Mouse (Mus musculus): ENCODE data around the gene Pdss2. TPM values are rescaled to one million over a fixed set of nuclear protein-coding genes. Genes with fewer than 3 reads are reported as not detected.

Gene Pdss2
- 16.6 and 17.2 TPM in 2 replicates for total RNA-seq (2021)
- long read RNA-seq, experiment 1, transcript Pdss2-201 (8 exons, 2,127 nt): major isoform, 22 of 27 reads
- long read RNA-seq, experiment 1, partial matches to known transcripts: 0 of 27 reads
- long read RNA-seq, experiment 1, other reads (novel, unspliced or antisense): 5 of 27 reads
- long read RNA-seq, experiment 2, transcript Pdss2-201 (8 exons, 2,127 nt): major isoform, 12 of 17 reads
- long read RNA-seq, experiment 2, partial matches to known transcripts: 0 of 17 reads
- long read RNA-seq, experiment 2, other reads (novel, unspliced or antisense): 5 of 17 reads

DNA sequence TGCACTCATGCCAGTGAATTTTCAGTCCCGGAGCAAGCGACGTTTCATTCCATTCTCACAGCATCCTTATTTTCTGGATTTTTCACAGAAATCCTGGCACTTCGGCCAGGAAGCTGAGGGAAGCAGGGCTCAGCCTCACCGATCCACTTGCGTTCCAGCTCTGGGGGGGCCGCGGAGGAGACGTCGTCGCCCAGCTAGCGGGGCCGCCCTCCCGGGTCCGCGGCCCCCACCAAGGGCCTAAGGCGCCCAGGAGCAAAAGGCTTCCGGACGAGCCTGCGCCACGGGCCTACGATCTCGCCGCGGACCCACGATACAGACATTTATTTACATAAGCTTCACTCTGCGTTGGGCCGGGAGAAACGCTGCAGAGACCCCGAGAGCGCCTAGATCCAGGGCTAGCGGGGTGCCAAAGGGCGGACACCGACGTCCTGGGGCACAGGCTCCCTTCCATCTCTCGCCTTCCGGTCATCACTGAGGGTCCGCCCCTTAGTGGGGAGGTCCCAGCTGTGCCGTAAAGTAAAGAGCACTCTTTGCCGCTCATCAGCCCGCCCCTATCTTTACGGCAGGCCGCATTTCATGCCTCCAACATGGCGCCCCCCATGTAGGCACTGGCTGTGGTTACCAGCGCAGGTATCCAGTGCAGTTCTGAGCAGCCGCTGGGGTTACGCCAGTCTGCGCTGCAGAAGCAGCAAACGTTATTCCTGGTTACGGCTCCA, at the start of gene Pdss2:
Pdss2 (plus strand) TSS at position 577 of the 716 bp plus-strand sequence.
- DNase-seq: peak; percentile 97

- no peak for DNase-seq
Observed at GRCm38 (mm10) chr10:43172066-43172465, 49.2 kb upstream of the Pdss2 start.

DNA sequence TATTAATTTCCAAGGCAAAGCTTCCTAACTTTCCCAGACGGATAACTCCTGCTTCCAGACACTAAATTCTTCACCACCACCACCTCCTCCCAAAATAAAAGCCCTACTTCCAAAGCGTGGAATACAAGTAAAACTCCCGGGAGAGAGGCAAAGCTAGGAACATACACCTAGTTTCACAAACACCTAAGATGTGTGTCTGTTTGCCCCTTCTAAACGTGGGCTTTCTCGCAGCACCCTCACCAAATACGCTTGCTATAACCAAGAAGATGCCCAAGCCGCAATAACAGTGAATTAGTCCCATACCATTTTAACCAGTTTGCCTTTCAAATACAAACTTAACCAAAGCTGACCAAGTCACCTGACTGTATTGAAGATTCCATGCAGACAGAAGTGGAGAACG, 48.7 kb upstream of the Pdss2 start:
- no peak for DNase-seq

GRCm38 (mm10) chr10:43173141-43173827, 48.0 kb upstream of the Pdss2 start:
- peak; percentile 83 for DNase-seq

GRCm38 (mm10) chr10:43173828-43174325, 47.4 kb upstream of the Pdss2 start:
- no peak for DNase-seq

DNA sequence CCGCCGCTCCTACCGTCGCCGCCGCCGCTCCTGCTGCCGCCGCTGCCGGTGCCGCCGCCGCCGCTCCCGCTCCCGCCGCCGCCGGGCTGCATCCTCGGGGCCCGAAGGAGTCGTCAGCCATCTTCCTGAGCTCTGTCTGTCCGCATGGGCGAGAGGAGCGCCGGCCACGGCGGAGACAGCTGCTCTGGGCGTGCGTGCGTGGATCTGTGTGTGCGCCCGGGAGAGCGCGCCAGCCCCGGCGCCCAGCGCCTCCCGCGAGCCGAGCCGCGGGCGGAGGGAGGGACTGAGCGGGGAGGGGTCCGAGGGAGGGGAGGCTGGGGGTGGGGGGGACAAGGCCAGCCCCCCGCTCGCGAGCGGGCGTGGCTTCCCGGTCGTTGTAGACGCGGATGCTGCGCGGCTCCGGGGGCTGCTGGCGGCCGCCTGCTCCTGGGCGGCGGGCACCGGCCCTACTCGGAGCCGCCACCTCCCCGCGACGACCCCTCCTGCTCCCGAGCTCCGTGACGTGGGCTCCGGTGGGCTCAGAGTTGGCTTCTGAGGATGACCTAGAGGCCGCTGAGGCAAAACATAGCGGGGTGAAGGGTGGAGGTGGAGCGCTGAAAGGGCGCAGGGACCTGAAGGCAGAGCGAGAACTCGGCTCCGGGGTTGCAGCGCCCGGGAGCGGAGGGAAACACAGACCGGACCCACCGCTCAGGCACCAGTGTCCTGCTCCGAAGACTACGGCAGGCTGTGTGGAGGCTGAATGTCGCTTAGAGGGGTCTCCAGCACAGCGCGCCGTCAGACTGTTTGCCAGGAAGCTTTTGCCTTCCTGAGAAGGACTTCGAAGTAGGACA, 46.7 kb upstream of the Pdss2 start, which contains the start of the genes Sobp and 9030612E09Rik:
Sobp (minus strand) TSS at position 205 of the 830 bp plus-strand sequence.
9030612E09Rik (plus strand) TSS at position 379 of the 830 bp plus-strand sequence.
- peak; percentile 71 for DNase-seq

- DNase-seq: peak; percentile 30
Observed at GRCm38 (mm10) chr10:43175156-43175601, 46.1 kb upstream of the Pdss2 start.

DNA sequence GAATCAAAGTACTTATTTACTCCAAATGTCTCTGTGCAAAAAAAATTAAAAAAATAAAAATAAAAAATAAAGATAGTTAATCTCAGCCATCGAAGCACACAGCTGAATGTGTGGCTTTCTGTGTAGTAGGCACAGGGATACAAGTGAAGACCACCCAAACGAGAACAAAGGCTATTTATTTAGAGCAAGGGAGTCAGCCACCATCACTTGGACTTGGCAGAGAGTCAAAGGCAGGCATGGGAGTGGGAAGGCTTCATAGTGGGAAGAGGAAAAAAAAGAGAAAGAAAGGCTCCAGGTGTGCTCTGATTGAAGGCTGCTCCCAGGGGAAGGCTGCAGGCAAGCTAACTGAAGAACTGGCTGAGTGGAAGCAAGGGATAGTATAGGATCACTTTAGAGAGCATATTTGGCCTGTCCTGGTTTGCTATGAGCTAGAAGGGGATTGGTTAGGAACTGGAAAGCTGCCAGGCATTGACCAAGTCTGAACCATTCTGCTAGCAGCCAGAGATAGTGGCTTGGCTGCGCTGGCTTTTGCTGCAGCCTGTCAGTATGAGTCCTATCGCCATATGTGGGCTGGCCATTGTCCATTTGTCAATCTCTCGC, 40.9 kb upstream of the Pdss2 start:
- peak; percentile 31 for DNase-seq

- no peak for DNase-seq
Observed at GRCm38 (mm10) chr10:43200206-43200605, 21.1 kb upstream of the Pdss2 start.

GRCm38 (mm10) chr10:43203865-43204264, 17.4 kb upstream of the Pdss2 start:
- no peak for DNase-seq

DNA sequence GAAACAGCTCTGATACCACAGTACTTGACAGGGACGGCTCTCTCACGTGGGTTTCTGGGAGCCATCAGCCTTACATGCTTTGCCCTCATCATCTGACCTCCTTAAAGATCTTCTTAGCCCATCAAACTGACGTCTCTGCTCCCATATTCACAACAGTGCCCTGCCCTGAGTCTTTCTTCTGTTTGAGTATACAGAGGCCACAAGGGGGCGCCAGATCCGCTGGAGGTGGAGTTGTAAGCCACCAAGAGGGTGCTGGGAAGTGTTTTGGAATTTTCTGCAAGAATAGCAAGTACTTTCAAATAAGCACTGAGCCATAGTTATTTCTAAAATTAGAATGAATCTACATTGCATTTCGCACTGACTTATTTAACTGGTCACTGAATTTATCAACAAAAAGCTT, 9.4 kb upstream of the Pdss2 start:
- peak; percentile 35 for DNase-seq

- DNase-seq: no peak
Observed at GRCm38 (mm10) chr10:43217361-43217900, 3.9 kb upstream of the Pdss2 start.

DNA sequence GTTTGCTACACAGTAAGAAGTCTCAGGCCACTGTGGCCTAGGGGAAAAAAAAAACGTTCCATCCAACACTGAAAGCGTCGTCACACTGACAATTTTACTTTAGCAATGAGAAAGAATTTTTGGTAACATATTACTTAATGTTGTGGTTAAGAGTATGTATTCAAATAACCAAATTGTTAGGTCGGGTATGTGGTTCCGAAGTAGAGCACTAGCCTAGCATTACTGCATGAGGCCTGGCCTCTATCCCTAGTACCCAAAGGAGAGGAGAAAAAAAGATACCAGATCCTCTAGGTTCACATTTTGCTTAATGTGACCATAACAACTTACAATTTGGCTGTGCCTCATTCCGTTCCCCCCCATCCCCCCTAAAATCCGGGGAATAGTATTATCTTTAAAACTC, 807 bp upstream of the Pdss2 start:
- DNase-seq: peak; percentile 14

DNA sequence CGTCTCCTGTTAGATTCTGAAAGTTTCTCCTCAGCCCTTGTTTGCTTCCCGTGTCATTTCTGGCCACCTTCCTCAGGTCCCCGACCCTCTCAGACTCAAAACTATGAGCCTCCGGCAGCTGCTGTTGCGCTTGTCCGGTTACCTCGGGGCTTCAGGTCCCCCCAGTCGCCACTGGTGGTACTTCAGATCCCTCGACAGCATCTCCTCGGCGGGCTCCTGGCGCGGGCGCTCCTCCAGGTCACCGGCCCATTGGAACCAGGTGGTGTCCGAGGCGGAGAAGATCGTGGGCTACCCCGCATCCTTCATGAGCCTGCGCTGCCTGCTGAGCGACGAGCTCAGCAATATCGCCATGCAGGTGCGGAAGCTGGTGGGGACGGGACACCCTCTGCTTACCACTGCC, 373 bp downstream of the Pdss2 start:
- peak; percentile 49 for DNase-seq

- no peak for DNase-seq
Observed at GRCm38 (mm10) chr10:43223391-43223790, 2.1 kb downstream of the Pdss2 start.

DNA sequence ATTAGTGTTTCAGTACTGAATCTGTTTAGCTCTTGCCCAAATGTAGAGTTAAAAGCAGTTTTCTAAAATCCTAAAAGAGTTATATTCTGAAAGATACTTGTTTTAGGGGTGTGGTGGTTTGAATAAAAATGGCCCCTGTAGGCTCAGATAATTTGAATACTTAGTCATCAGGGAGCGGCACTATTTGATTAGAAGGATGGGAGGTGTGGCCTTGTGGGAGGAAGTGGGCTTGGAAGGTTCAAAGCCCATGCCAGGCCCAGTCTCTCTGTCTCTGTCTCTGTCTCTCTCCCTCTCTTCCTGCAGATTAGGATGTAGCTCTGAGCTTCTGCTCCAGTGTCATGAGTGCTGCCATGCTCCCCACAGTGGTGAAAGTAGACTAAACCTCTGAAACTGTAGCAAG, 5.1 kb downstream of the Pdss2 start:
- DNase-seq: no peak

GRCm38 (mm10) chr10:43229236-43229635, 8.0 kb downstream of the Pdss2 start:
- no peak for DNase-seq

- DNase-seq: no peak
Observed at GRCm38 (mm10) chr10:43234522-43234921, 13.2 kb downstream of the Pdss2 start.

DNA sequence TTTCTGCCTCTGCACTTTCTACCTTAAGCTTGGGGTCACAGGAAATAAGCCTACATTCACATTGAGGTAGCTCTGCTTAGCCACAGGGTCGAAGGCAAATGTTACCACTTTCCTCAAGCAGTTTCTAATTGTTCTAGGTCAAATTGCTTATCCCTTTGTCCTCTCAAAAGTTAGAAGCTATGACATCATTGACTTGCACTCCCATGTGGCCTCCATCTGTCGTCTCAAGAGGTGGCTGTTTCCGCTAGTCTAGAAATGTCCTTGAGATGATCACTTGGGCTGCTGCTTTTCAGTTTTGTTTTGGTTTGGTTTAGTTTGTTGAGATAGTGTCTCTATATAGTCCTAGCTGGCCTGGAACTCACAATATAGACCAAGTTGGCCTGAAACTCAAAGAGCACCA, 13.7 kb downstream of the Pdss2 start:
- DNase-seq: no peak

DNA sequence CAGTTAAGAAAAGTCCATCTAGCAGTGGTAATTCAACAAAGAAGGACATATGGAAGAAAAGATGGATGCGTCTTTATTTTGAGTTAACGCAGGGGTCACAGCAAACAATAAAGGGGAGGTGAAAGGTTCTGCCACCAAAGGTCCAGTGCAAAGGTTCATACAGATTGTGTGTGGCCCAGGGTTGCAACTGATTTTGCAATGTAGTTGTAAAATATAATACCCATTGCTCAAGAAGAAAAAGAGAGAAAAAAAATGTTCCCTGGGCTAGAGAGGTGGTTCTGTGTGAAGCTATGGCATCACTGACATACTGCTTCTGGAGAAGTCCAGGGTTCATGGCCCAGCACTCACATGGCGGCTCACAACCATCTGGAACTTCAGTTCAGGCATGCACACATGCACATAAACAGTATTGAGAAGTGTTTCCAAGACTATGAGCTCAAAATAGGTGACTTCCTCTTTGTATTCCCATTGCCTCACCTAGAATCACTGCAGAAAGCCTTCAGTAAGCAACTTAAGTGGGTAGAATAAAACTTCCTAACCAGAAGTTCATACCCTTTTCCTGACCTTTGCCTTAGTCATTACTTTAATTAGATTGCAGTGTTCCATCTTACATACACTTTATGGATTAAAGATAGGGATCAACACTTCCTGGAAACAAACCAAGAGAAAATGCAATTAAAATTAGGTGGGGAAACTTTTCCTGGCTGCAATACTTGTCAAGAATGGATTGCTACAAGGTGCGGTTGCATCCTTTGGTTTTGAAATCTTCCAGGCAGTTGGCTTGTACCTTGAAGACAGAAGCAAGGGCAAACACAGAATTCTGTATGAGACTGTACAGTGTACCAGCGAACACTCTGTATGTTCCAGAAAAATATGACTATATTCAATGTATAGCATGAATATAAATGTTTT, 14.7 kb downstream of the Pdss2 start:
- DNase-seq: no peak

Measured in adrenal gland, postnatal 14 days (tissue).